Mouse (Mus musculus): ENCODE measurements around the gene Mrps17.

- TF ChIP-seq CTCF (IDR thresholded peaks at IDR 0.05; ENCODE audit: control insufficient read depth, insufficient read depth, insufficient read length) (no peak), MAX (IDR thresholded peaks at IDR 0.05) (no peak)
Measured at GRCm38 (mm10) chr5:129744050-129744449, 28.8 kb downstream of the Mrps17 start.

Data from C2C12 (cell line).